Mouse (Mus musculus) cerebral cortex, adult 2 months (tissue): ENCODE data around the gene Sulf2.

Experiments
- WGBS: fragments of 180-500 bp; shearing (Covaris S2); methylation state at CpG from one replicate; pipeline ENCODE4 v1.1.7; 2018; 5-methylcytosine and 5-hydroxymethylcytosine counted together

The Sulf2 gene

GRCm38 (mm10) chr2:166149482-166149881 lies 6.0 kb downstream of the Sulf2 start:
- 73% methylated on average over 8 of the region's 8 CpGs for WGBS

- WGBS: 68% methylated on average over 13 of the region's 13 CpGs
Measured at GRCm38 (mm10) chr2:166148672-166149332, 6.7 kb downstream of the Sulf2 start.

GRCm38 (mm10) chr2:166147930-166148651 lies 7.4 kb downstream of the Sulf2 start:
- whole genome bisulfite sequencing: 86% methylated on average over 10 of the region's 10 CpGs

GRCm38 (mm10) chr2:166146446-166146845 lies 9.0 kb downstream of the Sulf2 start:
- 86% methylated on average over 7 of the region's 7 CpGs for WGBS

- WGBS: 82% methylated on average over 8 of the region's 8 CpGs
Measured at GRCm38 (mm10) chr2:166145031-166145430, 10.4 kb downstream of the Sulf2 start.

GRCm38 (mm10) chr2:166143871-166144270 lies 11.6 kb downstream of the Sulf2 start:
- WGBS: 69% methylated on average over 5 of the region's 5 CpGs

GRCm38 (mm10) chr2:166142561-166143112 lies 12.8 kb downstream of the Sulf2 start:
- WGBS: 41% methylated on average over 19 of the region's 19 CpGs

- 68% methylated on average over 1 of the region's 1 CpGs for WGBS
Measured at GRCm38 (mm10) chr2:166141910-166142309, 13.6 kb downstream of the Sulf2 start.

- 93% methylated on average over 6 of the region's 6 CpGs for WGBS
Measured at GRCm38 (mm10) chr2:166141039-166141438, 14.4 kb downstream of the Sulf2 start.

- 36% methylated on average over 9 of the region's 9 CpGs for WGBS
Measured at GRCm38 (mm10) chr2:166140427-166140826, 15.0 kb downstream of the Sulf2 start.

- 84% methylated on average over 1 of the region's 1 CpGs for WGBS
Measured at GRCm38 (mm10) chr2:166138308-166138707, 17.2 kb downstream of the Sulf2 start.

- 85% methylated on average over 4 of the region's 4 CpGs for WGBS
Measured at GRCm38 (mm10) chr2:166137467-166137866, 18.0 kb downstream of the Sulf2 start.

- WGBS: 40% methylated on average over 16 of the region's 16 CpGs
Measured at GRCm38 (mm10) chr2:166135711-166136485, 19.6 kb downstream of the Sulf2 start.

- 75% methylated on average over 4 of the region's 4 CpGs for WGBS
Measured at GRCm38 (mm10) chr2:166128756-166129155, 26.7 kb downstream of the Sulf2 start.

GRCm38 (mm10) chr2:166128032-166128431 lies 27.4 kb downstream of the Sulf2 start:
- 90% methylated on average over 15 of the region's 15 CpGs for WGBS

- WGBS: 80% methylated on average over 11 of the region's 11 CpGs
Measured at GRCm38 (mm10) chr2:166126343-166126742, 29.1 kb downstream of the Sulf2 start.

- 72% methylated on average over 13 of the region's 13 CpGs for WGBS
Measured at GRCm38 (mm10) chr2:166125492-166126252, 29.8 kb downstream of the Sulf2 start.

GRCm38 (mm10) chr2:166125033-166125432 lies 30.4 kb downstream of the Sulf2 start:
- WGBS: 70% methylated on average over 2 of the region's 2 CpGs

- 83% methylated on average over 6 of the region's 6 CpGs for WGBS
Measured at GRCm38 (mm10) chr2:166122781-166123180, 32.7 kb downstream of the Sulf2 start.

- 78% methylated on average over 14 of the region's 14 CpGs for WGBS
Measured at GRCm38 (mm10) chr2:166121681-166122355, 33.6 kb downstream of the Sulf2 start.

GRCm38 (mm10) chr2:166119992-166120391 lies 35.5 kb downstream of the Sulf2 start:
- WGBS: 80% methylated on average over 2 of the region's 2 CpGs
